Mouse (Mus musculus) CD4-positive, CD25-positive, alpha-beta regulatory T cell, adult 4 months (primary cell): ENCODE data around the gene Srcin1. TPM values are rescaled to one million over a fixed set of nuclear protein-coding genes. Genes with fewer than 3 reads are reported as not detected.

Experiments
- ATAC-seq: one replicate; pipeline ENCODE4 v1.8.0; 2017
- polyA plus RNA-seq, 2 experiments: library from polyadenylated mRNA; unstranded; fragments of 100-300 nt; shearing (Covaris generic); gene quantifications; one replicate each; pipeline ENCODE4 v1.2.1; 2017

Srcin1 gene
- polyA plus RNA-seq, 2 experiments from 2014 or later, result not detected

DNA sequence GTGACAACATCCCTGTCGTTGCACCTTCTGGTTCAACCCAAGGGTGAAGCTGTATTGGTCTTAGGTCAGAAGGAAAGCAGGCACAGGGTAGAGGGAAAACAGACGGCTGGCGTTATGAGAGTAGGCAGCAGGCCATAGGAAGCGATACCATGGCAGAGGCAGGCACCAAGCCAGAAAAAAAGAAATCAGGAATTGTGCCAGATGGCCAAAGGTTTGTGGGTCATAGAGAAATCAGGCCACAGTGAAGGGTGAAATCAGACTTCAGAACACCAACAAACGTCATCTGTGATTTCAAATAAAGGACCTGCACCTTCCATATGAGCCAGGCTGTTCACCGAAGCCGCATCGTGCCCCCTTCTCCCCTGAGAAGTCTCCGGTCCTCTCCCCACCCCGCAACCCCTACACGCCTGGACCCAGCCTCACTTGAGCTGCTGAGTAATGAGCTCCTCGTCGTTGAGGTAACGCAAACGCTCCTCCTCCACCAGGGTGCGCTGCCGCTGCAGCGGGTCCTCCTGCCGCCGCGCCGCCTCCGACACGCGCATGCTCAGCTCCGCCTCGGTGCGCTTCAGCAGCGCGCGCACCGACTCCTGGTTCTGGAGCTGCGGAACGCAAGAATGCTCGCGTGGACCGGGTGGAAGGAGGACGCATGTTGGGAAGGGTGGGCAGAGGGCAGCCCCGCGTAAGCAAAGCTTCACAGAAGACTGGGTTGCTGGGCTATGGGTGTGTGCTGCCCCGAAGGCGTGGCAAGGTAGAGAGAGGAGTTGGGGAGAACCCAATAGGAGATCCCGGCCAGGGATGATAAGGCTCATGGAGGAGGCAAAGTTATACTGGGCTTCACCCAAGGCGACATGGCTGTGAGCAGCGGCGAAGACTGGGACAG, 44.4 kb downstream of the Srcin1 start:
- ATAC-seq, result peak; percentile 78

DNA sequence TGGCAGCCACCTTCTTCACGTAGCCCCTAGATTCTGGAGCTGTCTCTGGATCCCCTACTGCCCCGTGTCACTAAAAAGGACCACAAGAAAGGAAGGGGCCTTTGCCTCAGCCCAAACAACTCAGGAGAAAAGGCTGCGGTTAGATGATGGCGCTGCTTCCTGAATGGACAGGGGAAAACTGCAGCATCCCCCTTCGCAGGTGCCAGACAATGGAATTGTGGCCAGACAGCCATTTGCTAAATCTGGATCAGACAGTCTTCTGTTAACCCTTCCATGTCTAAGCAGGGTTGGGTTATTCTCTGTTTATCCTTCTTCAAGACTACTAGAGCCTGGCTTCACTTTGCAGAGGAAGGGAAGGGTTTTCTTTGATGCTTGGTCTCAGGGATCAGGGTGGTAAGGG, 45.0 kb downstream of the Srcin1 start:
- no peak for ATAC-seq

DNA sequence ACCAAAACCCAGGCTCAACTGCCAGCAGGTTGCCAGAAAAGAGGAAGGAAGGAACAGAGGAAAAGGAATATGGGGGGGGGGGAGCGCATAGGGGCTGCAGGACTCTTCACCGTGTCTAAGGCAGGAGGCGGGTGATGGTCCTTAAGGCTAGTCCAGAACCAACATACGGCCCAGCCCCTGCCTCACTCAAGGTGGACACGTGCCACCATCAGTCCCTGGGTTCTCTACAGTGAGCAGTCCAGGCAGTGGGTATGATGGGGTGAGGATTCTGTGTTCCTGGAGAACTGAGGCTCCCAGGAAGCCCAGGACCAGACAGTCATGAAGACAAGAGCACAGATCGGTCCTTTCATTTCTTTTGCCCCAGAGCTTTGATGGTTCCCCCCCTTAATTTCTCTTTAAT, 45.9 kb downstream of the Srcin1 start:
- ATAC-seq, result no peak

DNA sequence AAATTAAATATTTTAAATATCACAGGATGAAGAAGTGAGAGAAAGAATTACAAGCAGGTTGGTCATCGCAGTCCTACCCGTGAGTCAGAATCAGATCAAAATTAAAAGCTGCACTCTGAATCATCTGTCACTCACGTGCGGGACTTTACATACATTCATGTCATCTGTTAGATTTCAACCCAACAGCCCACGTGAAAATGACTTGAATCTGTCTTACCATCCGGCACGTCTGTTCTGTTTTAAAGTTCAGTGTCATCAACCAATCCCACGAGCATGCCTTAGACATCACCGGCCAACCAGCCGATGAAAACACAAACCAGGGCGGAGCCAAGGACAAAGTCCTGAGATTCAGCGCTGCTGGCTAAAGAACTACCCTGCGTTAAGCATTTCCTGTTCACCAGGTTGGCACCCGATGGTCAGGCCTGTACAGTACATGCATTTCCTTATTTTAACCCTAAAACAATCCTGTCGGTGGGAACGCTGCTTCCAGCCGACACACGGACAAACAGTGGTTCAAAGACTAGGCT, 47.6 kb downstream of the Srcin1 start:
- no peak for ATAC-seq

DNA sequence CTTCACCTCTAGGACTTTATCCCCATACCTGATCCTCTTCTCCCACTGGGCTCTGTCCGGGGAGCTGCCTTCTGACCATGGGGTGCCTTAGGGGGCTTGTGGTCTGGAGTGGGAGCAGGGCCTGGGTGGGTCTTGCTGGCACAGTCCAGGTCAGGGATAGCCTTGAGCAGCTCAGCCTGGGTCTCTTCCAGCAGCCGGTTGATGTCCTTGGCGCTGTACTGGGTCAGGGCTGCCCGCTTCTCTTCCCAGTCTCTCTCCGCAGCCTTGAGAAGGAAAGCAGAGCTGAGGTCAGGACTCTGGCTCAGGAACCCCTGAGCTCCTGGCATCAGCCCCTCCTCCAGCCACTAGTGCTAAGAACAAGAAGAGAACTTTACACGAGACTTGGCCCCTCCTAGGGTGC, 50.7 kb downstream of the Srcin1 start:
- ATAC-seq, result no peak

DNA sequence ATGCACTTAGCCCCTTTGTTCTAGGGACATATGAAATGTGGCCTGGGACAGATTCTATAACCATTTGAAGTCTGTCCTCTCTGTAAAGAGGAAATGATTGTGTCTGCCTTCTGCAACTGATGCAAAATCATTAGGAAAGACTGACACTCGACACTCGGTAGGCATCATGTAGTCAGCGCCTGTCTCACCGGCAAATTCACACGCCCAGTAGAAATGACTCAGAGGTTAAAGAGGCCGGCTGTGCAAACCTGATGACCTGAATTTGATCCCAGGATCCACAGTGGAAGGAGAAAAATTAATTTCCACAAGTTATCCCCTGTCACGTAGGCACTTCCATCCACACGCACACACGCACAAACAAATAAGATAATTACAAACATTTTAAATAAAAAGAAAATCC, 51.7 kb downstream of the Srcin1 start:
- ATAC-seq, result no peak

DNA sequence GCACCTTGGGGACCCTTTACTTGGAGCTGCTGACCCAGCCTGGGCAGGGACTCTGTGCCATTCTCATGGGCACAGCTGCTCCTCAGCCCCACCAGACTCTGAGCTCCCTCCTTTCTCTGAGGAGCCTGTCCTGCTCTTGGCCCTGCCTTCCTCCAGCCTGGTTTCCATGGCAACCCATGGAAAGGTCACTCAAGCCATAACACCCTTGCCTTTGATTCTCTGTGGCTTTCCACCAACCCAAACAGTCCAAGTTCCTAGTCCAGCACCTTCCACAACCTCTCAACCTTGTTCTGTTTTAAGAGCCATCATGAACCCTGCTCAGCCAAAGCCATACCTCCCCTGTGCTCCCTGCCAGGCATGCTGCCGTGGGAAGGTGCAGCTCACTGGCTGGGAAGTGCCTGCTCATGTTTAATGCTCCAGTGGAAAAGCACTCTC, 52.1 kb downstream of the Srcin1 start:
- no peak for ATAC-seq

DNA sequence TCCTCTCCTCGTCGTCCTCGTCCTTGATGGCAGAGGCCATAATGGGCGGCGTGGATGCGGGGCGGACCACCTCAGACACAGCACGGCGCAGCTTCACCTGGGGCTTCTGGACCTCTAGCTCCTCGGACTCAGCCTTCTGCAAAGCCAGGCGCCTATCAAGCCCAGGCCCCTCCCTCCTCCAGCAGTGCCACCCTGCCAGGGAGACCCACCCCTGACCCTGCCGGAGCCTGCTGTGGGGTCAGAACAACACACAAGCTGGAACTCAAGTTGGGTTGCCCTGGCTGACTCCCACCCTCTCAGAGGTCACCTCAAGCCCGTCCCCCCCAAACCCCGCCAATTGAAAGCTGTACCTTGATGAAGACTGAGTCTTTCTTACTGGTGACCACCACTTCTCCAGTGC, 52.9 kb downstream of the Srcin1 start:
- no peak for ATAC-seq

DNA sequence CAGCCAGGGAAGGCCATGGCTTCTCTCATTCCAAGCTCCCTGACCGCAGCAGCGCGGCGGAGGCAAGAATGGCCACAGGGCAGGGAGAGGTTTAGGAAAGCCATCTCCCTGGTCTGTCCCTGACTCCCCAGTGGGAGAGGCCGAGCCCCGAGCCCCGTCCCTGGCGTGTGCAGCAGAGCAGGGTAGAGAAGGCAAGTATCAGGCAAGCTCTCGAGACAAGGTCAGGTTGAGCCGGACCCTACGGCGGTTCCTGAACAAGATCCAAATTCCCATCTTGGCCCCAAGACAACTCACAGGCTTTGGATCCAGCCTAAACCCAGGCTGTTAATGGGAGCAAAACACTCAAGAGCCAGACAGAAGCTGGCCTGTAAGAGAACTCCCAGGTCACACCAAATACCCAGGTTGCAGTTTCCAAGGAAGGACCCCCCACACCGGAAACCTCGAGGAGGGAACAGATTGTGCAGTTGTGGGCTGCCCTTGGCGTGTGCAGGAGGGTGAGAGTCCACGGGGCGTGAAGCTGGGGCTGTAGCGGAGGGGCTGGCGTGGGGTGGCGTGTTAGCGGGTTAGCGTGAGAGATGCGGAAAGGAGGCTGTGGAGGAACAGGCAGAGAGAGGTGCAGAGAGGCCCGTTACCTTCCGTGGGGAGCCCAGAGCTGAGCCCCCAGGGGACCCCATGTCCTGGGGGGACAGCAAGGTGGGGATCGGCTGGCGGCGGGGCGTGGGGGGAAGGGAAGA, 54.1 kb downstream of the Srcin1 start:
- no peak for ATAC-seq

DNA sequence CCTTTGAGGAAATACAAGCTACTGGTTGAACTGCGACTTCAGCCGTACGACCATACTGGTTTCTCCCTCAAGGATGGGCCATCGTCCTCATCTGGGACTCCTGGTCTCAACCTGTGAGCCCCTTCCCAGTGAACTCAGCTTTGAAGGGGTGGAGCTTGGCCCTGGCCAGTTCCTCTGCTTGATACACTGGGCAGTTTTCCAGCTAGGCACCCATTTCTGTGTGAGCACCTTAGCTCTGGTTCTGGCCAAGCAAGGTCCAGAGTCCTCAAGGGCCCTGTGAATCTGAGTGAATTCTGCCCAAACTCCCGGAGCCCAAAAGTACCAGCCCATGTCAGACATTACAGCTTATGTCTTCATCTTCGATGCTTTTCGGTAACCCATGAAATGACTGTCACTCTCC, 55.4 kb downstream of the Srcin1 start:
- no peak for ATAC-seq

DNA sequence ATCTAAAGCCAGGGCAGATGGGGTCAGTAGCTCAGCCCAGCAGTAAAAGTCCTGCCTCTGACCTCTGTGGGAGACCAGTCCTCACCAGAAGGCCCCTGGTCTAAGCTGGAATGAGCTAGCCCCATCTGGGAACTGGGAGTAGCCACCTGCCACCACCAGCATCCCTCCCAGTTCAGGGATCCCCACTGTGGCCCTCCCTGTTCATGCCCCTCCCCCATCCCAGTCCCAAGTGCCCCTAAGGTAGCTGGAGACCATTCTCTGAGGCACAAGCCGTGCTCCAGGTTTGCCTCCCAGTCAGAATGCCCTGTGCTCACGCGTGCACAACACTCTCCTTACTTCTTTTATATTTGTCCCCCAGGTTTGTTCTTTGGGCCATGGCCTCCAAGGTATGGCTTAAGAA, 62.9 kb downstream of the Srcin1 start:
- ATAC-seq, result no peak

DNA sequence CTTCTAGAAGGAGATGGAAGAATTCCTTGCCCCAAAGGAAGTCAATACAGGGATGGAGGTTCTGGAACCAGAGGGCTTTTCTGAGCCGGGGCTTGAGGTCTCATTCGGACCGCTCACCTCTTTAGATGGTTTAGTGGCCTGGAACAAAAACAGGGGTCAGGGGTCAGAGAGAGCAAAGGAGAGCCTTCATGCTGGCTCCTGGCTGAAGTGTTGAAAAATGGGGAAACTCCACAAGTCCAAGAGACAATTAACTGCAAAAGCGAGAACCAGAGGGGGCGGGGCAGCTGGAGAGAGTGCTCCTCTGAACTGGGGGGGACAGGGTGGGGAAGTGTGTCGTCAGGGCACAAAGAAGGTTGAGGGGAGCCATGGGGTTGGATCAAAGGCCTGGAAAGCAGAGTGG, 63.5 kb downstream of the Srcin1 start:
- no peak for ATAC-seq

DNA sequence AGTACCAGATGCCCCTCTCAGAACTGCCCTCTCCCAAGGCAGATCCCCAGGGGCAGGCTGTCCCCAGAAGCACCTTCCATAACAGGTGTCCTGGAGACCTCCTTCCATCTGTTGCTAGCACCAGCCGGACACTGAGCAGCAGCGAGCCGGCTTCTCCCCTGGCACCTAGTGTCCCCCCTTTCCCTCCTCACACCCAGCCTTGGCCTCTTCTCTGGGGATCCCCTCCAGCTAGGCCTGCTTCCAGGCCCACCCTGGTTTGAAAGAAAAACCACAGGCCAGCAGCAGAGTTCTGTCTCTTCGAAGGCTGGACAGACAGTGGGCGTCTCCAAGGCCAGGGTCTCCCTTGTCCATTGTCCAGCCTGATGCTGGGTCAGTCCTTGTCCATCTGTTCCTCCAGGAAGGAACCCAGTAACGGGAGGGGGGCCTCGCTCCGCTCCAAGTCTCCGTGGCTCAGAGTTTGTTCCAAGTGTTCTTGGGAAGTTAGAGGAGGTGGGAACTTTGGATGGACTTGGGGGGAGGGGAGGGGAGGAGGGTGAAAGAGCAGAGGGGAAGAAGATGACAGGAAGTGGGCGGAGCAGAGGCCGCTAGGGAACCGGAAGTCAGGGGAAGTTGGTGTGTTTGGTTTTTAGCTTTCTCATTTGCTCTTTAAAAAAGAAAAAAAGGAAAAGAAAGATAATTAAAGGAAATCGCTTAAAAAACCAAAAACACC, 64.2 kb downstream of the Srcin1 start:
- no peak for ATAC-seq

DNA sequence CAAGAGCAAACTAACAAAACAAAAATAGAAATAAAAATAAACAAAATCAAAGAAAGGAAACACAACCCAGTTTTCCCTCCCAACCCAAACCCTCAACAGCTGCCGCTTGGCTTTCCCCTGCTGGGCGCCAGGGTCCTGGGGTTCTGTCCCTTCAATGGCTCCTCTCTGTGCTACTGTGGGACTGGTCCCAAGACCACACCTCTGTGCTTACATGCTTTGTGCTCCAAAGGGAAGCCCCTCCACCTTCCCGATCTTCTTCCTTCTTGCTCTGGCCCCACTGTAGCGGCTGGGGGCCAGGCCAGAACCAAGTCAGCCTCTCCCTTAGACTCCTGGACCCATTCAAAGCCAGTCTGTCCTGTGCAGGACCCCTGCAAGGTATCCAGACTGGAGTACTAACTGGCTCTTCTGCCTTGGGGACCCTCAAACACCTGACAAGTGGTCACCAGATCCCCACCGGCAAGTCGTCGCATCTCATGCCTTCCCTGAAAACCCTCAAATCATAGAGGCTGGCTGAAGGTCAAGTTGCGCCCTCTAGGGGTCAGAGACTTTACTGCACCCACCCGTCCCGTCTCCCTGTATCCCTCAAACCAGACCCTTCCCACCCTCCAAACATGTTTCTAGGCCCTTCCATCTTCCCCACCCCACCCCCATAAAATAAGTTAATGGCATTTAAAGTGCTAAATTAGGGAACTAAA, 64.9 kb downstream of the Srcin1 start:
- ATAC-seq, result no peak

DNA sequence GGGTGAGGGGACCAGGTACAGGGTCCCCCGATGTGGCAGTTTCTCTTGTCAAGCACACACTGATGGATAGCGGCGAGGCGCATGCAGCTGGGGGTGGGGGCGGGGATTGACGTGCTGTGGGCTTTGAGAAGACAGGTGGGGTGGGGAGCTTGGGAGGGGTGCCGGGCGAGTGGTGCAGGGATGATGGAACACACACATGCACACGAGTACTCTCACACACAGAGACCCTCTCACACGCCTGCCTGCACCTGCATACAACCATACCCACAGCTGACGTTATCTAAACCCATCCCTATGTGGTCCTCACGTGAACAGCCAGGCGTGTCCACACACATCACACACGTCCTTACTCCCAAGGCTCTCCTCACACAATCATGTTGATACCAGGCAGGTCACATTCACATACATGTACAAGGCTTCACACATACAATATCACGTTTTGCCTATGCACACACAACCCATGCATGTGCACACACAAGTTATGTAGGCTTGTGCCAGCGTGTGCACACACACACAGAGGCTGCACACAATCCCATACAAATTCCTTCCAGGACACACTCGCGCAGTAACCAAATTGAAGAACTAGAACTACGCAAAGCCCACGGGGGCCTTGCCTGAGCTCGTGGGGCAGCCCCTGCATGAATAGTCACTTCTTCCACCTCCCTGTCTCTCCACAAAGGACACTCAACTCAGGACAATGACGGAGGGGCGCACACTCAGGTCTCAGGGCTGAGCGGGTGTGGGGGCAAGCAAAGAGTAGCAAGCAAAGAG, 66.1 kb downstream of the Srcin1 start:
- ATAC-seq, result no peak

DNA sequence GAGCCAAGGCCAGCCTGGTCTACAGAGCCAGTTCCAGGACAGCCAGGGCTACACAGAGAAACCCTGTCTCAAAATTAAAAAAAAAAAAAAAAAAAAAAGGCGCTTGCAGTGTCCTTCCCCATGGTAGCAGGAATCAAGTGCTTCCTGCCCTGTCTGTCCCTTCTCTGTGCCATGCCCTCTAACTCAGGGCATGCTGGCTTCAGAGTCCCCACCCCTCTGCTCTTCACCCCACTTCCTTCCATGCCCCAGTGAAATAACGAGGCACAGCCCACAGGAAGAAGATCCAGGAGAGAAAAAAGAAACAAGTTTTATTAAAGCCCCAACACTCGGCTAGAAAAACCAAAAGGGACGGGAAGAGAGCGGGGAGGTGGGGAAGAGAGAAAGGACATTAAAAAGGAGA, 66.9 kb downstream of the Srcin1 start:
- ATAC-seq, result no peak

DNA sequence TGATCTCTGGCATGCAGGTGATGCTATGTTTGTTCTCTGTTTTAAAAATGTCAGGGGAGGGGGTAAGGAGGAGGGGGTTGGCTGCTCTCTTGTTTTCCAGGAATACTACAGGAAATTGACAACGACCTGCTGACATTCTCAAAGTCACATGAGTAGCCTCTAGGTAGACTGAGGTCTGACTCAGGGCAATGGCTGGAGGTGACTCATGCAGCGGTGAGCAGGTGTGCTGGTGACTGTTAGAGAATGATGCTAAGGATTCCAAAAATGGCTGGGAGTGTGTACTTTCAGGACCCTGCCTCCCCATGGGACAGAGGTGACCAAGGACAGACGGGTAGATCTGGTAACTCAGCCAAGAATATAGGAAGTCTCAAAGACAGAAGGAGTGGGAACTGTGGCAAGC, 67.8 kb downstream of the Srcin1 start:
- ATAC-seq, result no peak

DNA sequence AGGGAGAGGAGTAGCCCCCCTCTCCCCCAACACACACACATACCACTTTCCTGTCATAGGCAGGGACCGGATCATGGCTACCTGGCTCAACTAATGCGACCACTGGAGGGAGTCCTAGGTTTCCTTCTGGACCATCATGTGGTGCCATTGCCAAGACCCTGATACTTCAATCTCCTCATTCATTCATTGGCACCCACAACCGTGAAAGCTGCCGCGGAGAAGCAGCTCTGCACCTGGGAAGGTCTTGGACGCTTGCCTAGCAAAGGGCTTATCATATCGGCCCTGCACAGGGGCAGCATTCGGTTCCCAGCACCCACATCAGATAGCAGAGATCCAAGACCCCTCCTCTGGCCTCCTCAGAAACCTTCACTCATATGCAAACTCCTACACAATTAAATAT, 69.7 kb downstream of the Srcin1 start:
- ATAC-seq, result no peak

DNA sequence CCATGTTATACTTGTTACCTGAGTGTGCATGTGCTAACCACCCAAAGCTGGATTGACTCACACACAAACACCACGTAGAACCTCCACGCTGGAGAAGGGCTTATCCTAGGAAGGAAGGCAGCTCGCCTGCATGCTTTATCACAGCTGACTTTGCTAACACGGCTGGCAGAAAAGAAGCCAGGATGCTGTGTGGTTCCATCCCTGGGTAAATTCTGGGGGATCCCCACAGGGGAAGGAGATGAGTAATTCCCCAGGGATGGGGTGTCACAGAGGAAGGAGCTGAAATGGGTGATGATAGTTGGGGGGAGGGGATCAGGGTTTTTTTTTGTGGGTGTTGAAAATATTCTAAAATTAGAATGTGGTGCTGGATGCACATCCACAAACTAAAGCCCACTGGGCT, 70.2 kb downstream of the Srcin1 start:
- no peak for ATAC-seq

DNA sequence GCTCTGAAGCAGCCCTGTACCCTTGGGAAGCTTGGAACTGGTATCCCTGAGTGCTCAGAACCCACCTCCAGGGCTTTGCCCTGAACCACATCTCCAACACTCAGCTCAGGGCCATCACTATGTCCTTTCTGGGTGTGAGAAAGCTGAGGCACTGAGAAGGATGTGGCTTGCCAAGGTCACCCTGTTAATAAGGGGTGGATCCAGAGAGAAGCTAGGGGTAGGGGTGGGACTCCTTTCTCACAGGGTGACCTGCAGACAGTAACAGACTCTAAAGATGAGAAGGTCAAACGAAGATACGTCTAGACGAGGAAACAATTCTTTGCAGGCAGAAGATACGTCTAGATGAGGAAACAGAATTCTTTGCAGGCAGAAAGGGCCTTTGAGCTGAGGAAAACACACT, 73.1 kb downstream of the Srcin1 start:
- ATAC-seq, result no peak

DNA sequence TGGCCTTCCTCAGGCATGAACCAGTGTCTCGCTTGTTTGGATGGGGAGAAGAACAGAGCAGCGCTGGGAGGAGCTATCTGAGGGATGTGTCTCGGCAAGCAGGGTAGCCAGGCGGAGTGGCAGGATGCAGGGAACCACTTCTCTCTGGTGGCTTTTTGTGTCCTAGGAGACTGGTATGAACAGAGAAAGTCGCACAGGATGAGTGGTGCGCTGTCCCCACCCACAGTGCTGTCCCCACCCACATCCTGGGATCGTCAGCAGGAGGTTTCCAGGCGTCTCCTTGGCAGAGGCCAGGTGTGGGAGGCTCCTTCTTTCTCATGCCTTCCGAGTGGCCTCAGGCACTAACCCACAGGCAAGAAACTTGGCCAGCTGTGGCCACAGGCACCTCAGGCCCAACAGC, 73.6 kb downstream of the Srcin1 start:
- ATAC-seq, result no peak
